Mouse (Mus musculus) erythroblast, embryonic 14.5 days (primary cell): ENCODE data around the gene Clcn7.

Source experiments
- GATA1 ChIP-seq: IDR thresholded peaks from 2 replicates; pipeline ENCODE4 v1.6.1; 2012; ENCODE audit warnings: low read length, inconsistent platforms, mixed read lengths
- TAL1 ChIP-seq: IDR thresholded peaks from 3 replicates; pipeline ENCODE4 v1.6.1; 2012; ENCODE audit warnings: low read length, inconsistent platforms, mixed read lengths

- TF ChIP-seq TAL1 (no peak), GATA1 (no peak)
These were observed 49.7 kb upstream of the Clcn7 start, which contains the start of gene Tmem204 for GRCm38 (mm10) chr17:25083444-25083931.
